Mouse (Mus musculus) heart, embryonic 11.5 days (tissue): ENCODE data around the gene Emx2. TPM values are rescaled to one million over a fixed set of nuclear protein-coding genes. Genes with fewer than 3 reads are reported as not detected.
A peak's percentile ranks its signal among the peaks of the same experiment; 100 is the strongest.

Experiments
- ATAC-seq: fragments of 200-750 bp; cut with Nextera tagmentation; replicated peaks from 2 replicates; pipeline ENCODE4 v1.8.0; 2017; ENCODE audit warnings: moderate library complexity; ENCODE audit not compliant: insufficient number of reproducible peaks, low FRiP score, low TSS enrichment
- H3K27ac ChIP-seq: fragments of 300-500 bp; sonication (generic); 2 replicates; pipeline ENCODE4 v1.5.1; 2014; ENCODE audit warnings: mild to moderate bottlenecking, low read depth, low read length
- H3K27me3 ChIP-seq: fragments of 300-500 bp; sonication (generic); 2 replicates; pipeline ENCODE4 v1.6.1; 2014; ENCODE audit warnings: mild to moderate bottlenecking, low read length, mixed read lengths; ENCODE audit not compliant: control insufficient read depth, insufficient read depth
- H3K36me3 ChIP-seq: fragments of 300-500 bp; sonication (generic); 2 replicates; pipeline ENCODE4 v1.6.1; 2014; ENCODE audit warnings: mild to moderate bottlenecking, low read length, moderate library complexity, mixed read lengths; ENCODE audit not compliant: control insufficient read depth, insufficient read depth
- H3K4me1 ChIP-seq: fragments of 300-500 bp; sonication (generic); 2 replicates; pipeline ENCODE4 v1.6.1; 2014; ENCODE audit warnings: low read length; ENCODE audit not compliant: control insufficient read depth, insufficient read depth
- H3K4me2 ChIP-seq: fragments of 300-500 bp; sonication (generic); 2 replicates; pipeline ENCODE4 v1.6.1; 2014; ENCODE audit warnings: mild to moderate bottlenecking, moderate library complexity
- H3K4me3 ChIP-seq: fragments of 300-500 bp; sonication (generic); 2 replicates; pipeline ENCODE4 v1.5.1; 2014; ENCODE audit warnings: low read depth, low read length
- H3K9ac ChIP-seq: fragments of 300-500 bp; sonication (generic); 2 replicates; pipeline ENCODE4 v1.6.1; 2014; ENCODE audit warnings: mild to moderate bottlenecking, low read depth, low read length, moderate library complexity
- H3K9me3 ChIP-seq: fragments of 300-500 bp; sonication (generic); replicated peaks from 2 replicates; pipeline ENCODE4 v1.6.1; 2016; ENCODE audit warnings: low read length; ENCODE audit not compliant: control insufficient read depth
- WGBS: fragments of 180-500 bp; shearing (Covaris S2); extraction: QIAGEN DNeasy Blood & Tissue Kit; methylation state at CpG from one replicate; pipeline ENCODE4 v1.1.7; 2014; ENCODE audit not compliant: insufficient replicate concordance; 5-methylcytosine and 5-hydroxymethylcytosine counted together
- polyA plus RNA-seq: library from polyadenylated mRNA; unstranded; fragments of >200 nt; fragmentation: Nextera tagmentation; extraction: Ambion mirVana; gene quantifications from 2 replicates; pipeline ENCODE4 v1.2.1, GENCODE M21; 2014

Emx2 gene
- polyA plus RNA-seq, 1 experiment from 2014 or later: 0.19 TPM

GRCm38 (mm10) chr19:59465751-59466410 lies 7.7 kb downstream of the Emx2 start:
- ATAC-seq: no peak
- WGBS: 4% methylated on average over 10 of the region's 10 CpGs
- no peak overlapping the region for H3K9ac ChIP-seq

GRCm38 (mm10) chr19:59466417-59466937 lies 8.3 kb downstream of the Emx2 start:
- Histone ChIP-seq H3K9ac (no peak overlapping the region), H3K4me1 (peaks cover 3% of the 10 kb centered on the region; the same call in 1 of the 2 replicates), H3K9me3 (no peaks in the 10 kb centered on the region), H3K4me2 (no peak overlapping the region), H3K27me3 (peaks cover 97% of the 10 kb centered on the region), H3K4me3 (no peak overlapping the region), H3K27ac (no peak overlapping the region), H3K36me3 (no peaks in the 10 kb centered on the region)
- WGBS: 3% methylated on average over 6 of the region's 6 CpGs
- no peak for ATAC-seq

More at GRCm38 (mm10) chr19:59465751-59466410, 7.7 kb downstream of the Emx2 start:
- H3K27me3 ChIP-seq: peaks cover 97% of the 10 kb centered on the region
- H3K4me2 ChIP-seq: no peak overlapping the region
- no peaks in the 10 kb centered on the region for H3K9me3 ChIP-seq
- no peak overlapping the region for H3K27ac ChIP-seq
- peaks cover 3% of the 10 kb centered on the region; the same call in 1 of the 2 replicates for H3K4me1 ChIP-seq
- no peaks in the 10 kb centered on the region for H3K36me3 ChIP-seq
- no peak overlapping the region for H3K4me3 ChIP-seq

- H3K4me3 ChIP-seq: no peak overlapping the region
- no peak overlapping the region for H3K9ac ChIP-seq
These were observed 8.8 kb downstream of the Emx2 start for GRCm38 (mm10) chr19:59467016-59467412.

GRCm38 (mm10) chr19:59467413-59468064 lies 9.4 kb downstream of the Emx2 start:
- 2% methylated on average over 23 of the region's 23 CpGs for WGBS
- Histone ChIP-seq H3K4me3 (peak overlapping the region; percentile 8; the same call in 1 of the 2 replicates), H3K9ac (no peak overlapping the region), H3K27ac (no peak overlapping the region), H3K4me2 (0 out of 2 replicates have a peak overlapping the region, but pooled peaks have one; percentile 10), H3K36me3 (no peaks in the 10 kb centered on the region), H3K9me3 (no peaks in the 10 kb centered on the region), H3K27me3 (peaks cover 97% of the 10 kb centered on the region), H3K4me1 (peaks cover 3% of the 10 kb centered on the region; the same call in 1 of the 2 replicates)
- ATAC-seq: no peak

More at GRCm38 (mm10) chr19:59467016-59467412, 8.8 kb downstream of the Emx2 start:
- no peaks in the 10 kb centered on the region for H3K9me3 ChIP-seq
- H3K27ac ChIP-seq: no peak overlapping the region
- no peak for ATAC-seq
- H3K4me2 ChIP-seq: no peak overlapping the region
- peaks cover 97% of the 10 kb centered on the region for H3K27me3 ChIP-seq
- H3K36me3 ChIP-seq: no peaks in the 10 kb centered on the region
- peaks cover 3% of the 10 kb centered on the region; the same call in 1 of the 2 replicates for H3K4me1 ChIP-seq
- under 1% methylated on average over 19 of the region's 19 CpGs for WGBS

- no peak overlapping the region for H3K27ac ChIP-seq
- 2% methylated on average over 22 of the region's 27 CpGs for WGBS
- peaks cover 3% of the 10 kb centered on the region; the same call in 1 of the 2 replicates for H3K4me1 ChIP-seq
- no peaks in the 10 kb centered on the region for H3K9me3 ChIP-seq
- H3K36me3 ChIP-seq: no peaks in the 10 kb centered on the region
- ATAC-seq: no peak
- H3K4me3 ChIP-seq: peak overlapping the region; percentile 8; the same call in 1 of the 2 replicates
- 0 out of 2 replicates have a peak overlapping the region, but pooled peaks have one; percentile 10 for H3K4me2 ChIP-seq
- H3K27me3 ChIP-seq: peaks cover 97% of the 10 kb centered on the region
- H3K9ac ChIP-seq: no peak overlapping the region
These were observed 10.1 kb downstream of the Emx2 start for GRCm38 (mm10) chr19:59468065-59468810.

- Histone ChIP-seq H3K4me2 (peak overlapping the region; percentile 61), H3K4me3 (peak overlapping the region; percentile 32), H3K9ac (no peak overlapping the region), H3K4me1 (peaks cover 3% of the 10 kb centered on the region; the same call in 1 of the 2 replicates), H3K27ac (no peak overlapping the region), H3K36me3 (no peaks in the 10 kb centered on the region), H3K9me3 (no peaks in the 10 kb centered on the region), H3K27me3 (peaks cover 89% of the 10 kb centered on the region)
- WGBS: 2% methylated on average over 35 of the region's 35 CpGs
- ATAC-seq: no peak
These were observed 11.1 kb downstream of the Emx2 start for GRCm38 (mm10) chr19:59469035-59469949.

- 12% methylated on average over 11 of the region's 11 CpGs for WGBS
- no peaks in the 10 kb centered on the region for H3K36me3 ChIP-seq
- peaks cover 80% of the 10 kb centered on the region for H3K27me3 ChIP-seq
- H3K4me3 ChIP-seq: no peak overlapping the region
- H3K9me3 ChIP-seq: no peaks in the 10 kb centered on the region
- H3K4me2 ChIP-seq: 0 out of 2 replicates have a peak overlapping the region, but pooled peaks have one; percentile 11
- H3K27ac ChIP-seq: no peak overlapping the region
- no peak overlapping the region for H3K9ac ChIP-seq
- no peak for ATAC-seq
- H3K4me1 ChIP-seq: peaks cover 3% of the 10 kb centered on the region; the same call in 1 of the 2 replicates
These were observed 12.0 kb downstream of the Emx2 start for GRCm38 (mm10) chr19:59470074-59470630.
